Mouse (Mus musculus): ENCODE data around the gene BC048562. TPM values are rescaled to one million over a fixed set of nuclear protein-coding genes. Genes with fewer than 3 reads are reported as not detected.

BC048562 gene
- not detected for polyA plus RNA-seq (2014; fragmentation: Illumina TruSeq; extraction: RNeasy Lipid Tissue Mini Kit (QIAGEN cat#74804); ENCODE audit: low replicate concordance)

GRCm38 (mm10) chr9:108436182-108436581 is at the start of gene BC048562:
Gene BC048562 (plus strand): TSS chr9:108436482.

DNA sequence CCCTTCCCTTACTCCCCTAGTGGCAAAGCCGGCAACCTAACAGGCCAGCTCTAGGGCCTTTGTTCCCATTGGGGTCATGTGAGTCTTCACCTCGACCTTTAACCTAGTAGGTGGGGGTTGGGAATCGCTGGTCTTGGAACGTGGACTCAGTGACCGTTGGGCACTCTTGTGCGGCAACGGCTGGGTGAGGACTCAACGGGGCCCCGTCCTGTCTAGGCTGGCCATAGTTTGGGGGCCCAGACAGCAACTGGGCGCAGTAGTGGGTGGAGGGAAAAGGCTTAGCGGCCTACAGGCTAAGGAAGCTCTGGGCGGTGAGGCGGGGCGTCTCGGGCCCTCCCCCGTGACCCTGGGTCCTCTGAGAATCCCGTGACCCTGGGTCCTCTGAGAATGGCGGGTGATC is 43.6 kb upstream of the BC048562 start, which contains the start of gene 1700102P08Rik:
Gene 1700102P08Rik, plus strand, starts transcription at position 130 of the 400 bp plus-strand sequence.

GRCm38 (mm10) chr9:108428384-108428783 is 7.9 kb upstream of the BC048562 start, which contains the start of gene Ccdc36:
Gene Ccdc36 (minus strand): TSS chr9:108428484.

DNA sequence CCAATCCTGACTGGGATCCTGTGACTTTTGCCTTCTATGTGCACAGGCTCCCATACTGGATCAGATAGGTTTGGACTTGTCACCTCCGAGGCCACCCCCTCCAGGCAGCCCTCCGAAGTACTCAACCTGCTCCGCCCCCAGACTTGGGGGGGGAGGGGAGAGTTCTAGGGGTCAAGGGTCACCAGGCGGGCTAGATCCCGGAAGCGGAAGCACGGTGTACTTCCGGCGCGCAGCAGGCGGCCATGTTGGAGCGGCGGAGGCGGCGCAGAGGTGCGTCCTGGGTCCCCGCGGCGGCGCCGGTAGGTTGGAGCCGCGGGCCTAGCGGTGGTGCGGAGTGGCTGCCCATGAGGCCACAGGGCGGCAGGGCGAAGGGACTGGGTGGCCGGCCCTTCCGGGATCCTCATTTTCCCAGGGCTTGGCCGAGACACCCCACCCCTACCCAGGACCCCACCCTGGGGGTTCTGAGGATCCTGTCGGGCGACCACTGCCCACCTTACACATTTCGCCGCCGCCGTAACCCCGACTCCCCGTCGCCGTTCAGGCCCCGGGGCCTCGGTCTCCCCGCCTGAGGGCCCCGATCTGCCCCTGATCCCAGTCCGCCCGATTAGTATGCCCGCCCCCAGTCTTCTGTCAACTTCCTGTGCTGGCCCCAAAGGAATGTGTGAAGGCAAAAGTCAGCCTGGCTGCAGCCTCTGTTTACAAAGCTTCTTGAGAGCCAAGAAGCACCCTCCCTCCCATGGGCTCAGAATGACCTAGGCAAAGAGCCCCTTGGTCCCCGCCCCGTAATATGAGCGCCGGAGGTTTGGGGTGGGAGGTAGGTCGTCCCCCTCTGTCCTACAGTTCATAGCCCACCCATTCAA is 24.3 kb downstream of the BC048562 start, which contains the start of gene Ccdc71:
Gene Ccdc71, plus strand, starts transcription at position 209 of the 860 bp plus-strand sequence.

DNA sequence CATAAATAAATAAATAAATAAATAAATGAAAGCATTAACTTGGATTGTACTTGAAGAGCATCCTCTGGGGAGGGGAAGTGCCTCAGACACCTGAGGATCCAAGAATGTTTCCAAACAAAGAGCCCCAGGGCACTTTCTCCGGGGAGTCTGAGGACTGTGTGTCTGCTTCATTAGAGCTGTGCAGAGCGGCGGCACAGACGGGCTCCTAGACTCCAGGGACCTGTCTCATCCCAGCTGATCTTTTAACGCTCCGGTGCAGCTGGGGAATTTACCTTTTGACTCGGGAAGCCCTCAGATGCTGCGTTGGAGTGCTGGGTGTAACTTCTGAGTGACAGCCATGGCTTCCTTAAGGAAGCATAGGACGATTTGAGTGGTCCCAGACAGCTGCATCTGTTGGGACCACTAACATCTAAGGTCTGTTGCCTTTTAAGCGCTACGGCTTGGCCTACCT is 24.9 kb downstream of the BC048562 start, which contains the start of gene Klhdc8b:
Gene Klhdc8b, minus strand, starts transcription at position 401 of the 451 bp plus-strand sequence.

DNA sequence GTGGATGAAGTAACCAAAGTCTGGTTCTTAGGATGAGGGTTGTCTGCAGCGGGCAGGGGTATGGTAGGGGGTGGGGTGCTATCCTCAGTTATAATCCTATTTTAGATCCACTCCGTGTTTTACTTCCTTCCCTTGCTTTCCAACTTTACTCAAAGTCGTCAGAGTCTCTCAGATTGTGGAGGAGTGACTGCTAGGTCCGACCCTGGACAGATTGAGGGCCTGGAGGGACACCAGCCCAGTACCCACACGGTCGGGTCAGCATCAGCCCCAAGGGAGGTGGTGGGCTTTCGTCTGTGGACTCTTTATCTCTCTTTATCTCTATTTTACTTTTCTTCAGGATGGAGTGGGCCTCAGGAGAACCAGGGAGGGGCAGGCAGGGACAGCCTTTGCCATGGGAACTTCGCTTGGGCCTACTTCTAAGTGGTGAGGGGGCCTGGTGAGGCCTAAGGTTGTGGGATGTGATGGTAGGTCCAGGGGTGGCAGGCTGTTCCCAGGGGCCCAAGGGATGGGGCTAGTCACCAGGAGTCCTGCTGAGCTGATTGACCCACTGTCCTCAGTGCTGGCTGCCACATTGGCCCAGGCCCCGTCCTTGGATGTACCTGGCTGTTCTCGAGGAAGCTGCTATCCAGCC is 43.6 kb downstream of the BC048562 start, which contains the start of gene Lamb2:
Gene Lamb2, plus strand, starts transcription at position 16 of the 631 bp plus-strand sequence.

DNA sequence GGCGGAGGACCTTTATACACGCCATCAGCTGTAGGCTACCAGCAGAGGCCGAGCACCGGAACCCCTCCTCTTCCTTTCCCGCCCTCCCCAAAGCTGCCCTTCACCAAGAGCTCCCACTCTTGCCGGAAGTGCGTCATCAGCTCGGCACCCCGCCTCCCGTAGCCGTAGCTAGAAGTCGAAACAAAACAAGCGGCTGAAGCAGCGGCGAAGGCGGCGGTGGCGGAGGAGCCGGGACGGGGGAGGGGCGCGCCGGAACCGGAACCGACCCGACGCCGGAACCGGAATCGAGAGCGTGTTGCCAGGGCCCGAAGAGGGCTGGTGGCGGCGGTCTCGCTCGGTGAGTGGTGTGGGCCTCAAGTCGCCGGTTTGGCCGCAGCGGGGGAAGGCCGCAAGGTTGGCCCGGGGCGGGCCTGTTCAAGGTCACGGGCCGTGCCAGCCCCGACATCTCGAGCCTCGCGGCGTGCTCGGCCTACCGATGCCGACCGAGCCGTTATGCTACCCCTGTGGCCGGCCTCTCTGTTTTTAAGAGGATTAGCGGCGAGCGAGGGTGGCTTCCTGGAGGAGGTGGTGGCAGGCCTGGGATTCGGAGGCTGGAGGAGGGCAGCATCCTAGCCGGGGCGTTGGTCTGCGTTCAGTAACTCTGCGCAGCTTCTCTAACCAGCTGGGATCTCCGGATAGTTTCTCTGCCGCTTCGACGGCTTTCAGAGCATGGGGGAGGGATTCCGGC is 54.4 kb downstream of the BC048562 start, which contains the start of gene Usp19:
Gene Usp19, plus strand, starts transcription at position 44 of the 727 bp plus-strand sequence.

Other genes starting within 250 kb of the BC048562 start
- 0.19 TPM for gene Bsn, start 246.1 kb upstream of the BC048562 start, polyA plus RNA-seq (2014; fragmentation: Illumina TruSeq; extraction: RNeasy Lipid Tissue Mini Kit (QIAGEN cat#74804); ENCODE audit: low replicate concordance)
- 31.6 TPM for gene Dag1, start 172.5 kb upstream of the BC048562 start, polyA plus RNA-seq (2014; fragmentation: Illumina TruSeq; extraction: RNeasy Lipid Tissue Mini Kit (QIAGEN cat#74804); ENCODE audit: low replicate concordance)
- gene Nicn1, start 146.1 kb upstream of the BC048562 start, polyA plus RNA-seq (2014; fragmentation: Illumina TruSeq; extraction: RNeasy Lipid Tissue Mini Kit (QIAGEN cat#74804); ENCODE audit: low replicate concordance), result 4.0 TPM
- gene Amt, start 139.6 kb upstream of the BC048562 start, polyA plus RNA-seq (2014; fragmentation: Illumina TruSeq; extraction: RNeasy Lipid Tissue Mini Kit (QIAGEN cat#74804); ENCODE audit: low replicate concordance), result 0.45 TPM
- 419 TPM for gene Rhoa, start 130.4 kb upstream of the BC048562 start, polyA plus RNA-seq (2014; fragmentation: Illumina TruSeq; extraction: RNeasy Lipid Tissue Mini Kit (QIAGEN cat#74804); ENCODE audit: low replicate concordance)
- gene Tcta, start 130.3 kb upstream of the BC048562 start, polyA plus RNA-seq (2014; fragmentation: Illumina TruSeq; extraction: RNeasy Lipid Tissue Mini Kit (QIAGEN cat#74804); ENCODE audit: low replicate concordance), result 11.5 TPM
- 13.5 TPM for gene Gpx1, start 97.6 kb upstream of the BC048562 start, polyA plus RNA-seq (2014; fragmentation: Illumina TruSeq; extraction: RNeasy Lipid Tissue Mini Kit (QIAGEN cat#74804); ENCODE audit: low replicate concordance)
- 45.5 TPM for gene Usp4, start 88.6 kb upstream of the BC048562 start, polyA plus RNA-seq (2014; fragmentation: Illumina TruSeq; extraction: RNeasy Lipid Tissue Mini Kit (QIAGEN cat#74804); ENCODE audit: low replicate concordance)
- 1.4 TPM for gene 1700102P08Rik, start 43.7 kb upstream of the BC048562 start, polyA plus RNA-seq (2014; fragmentation: Illumina TruSeq; extraction: RNeasy Lipid Tissue Mini Kit (QIAGEN cat#74804); ENCODE audit: low replicate concordance)
- not detected for gene Ccdc36, start 8.0 kb upstream of the BC048562 start, polyA plus RNA-seq (2014; fragmentation: Illumina TruSeq; extraction: RNeasy Lipid Tissue Mini Kit (QIAGEN cat#74804); ENCODE audit: low replicate concordance)
- 2.2 TPM for gene Ccdc71, start 24.0 kb downstream of the BC048562 start, polyA plus RNA-seq (2014; fragmentation: Illumina TruSeq; extraction: RNeasy Lipid Tissue Mini Kit (QIAGEN cat#74804); ENCODE audit: low replicate concordance)
- gene Klhdc8b, start 25.1 kb downstream of the BC048562 start, polyA plus RNA-seq (2014; fragmentation: Illumina TruSeq; extraction: RNeasy Lipid Tissue Mini Kit (QIAGEN cat#74804); ENCODE audit: low replicate concordance), result not detected
- gene Lamb2, start 43.3 kb downstream of the BC048562 start, polyA plus RNA-seq (2014; fragmentation: Illumina TruSeq; extraction: RNeasy Lipid Tissue Mini Kit (QIAGEN cat#74804); ENCODE audit: low replicate concordance), result 0.67 TPM
- gene Usp19, start 54.1 kb downstream of the BC048562 start, polyA plus RNA-seq (2014; fragmentation: Illumina TruSeq; extraction: RNeasy Lipid Tissue Mini Kit (QIAGEN cat#74804); ENCODE audit: low replicate concordance), result 4.3 TPM
- gene Qars, start 71.2 kb downstream of the BC048562 start, polyA plus RNA-seq (2014; fragmentation: Illumina TruSeq; extraction: RNeasy Lipid Tissue Mini Kit (QIAGEN cat#74804); ENCODE audit: low replicate concordance), result 84.5 TPM
- 34.9 TPM for gene Qrich1, start 80.3 kb downstream of the BC048562 start, polyA plus RNA-seq (2014; fragmentation: Illumina TruSeq; extraction: RNeasy Lipid Tissue Mini Kit (QIAGEN cat#74804); ENCODE audit: low replicate concordance)
- 13.3 TPM for gene Impdh2, start 123.8 kb downstream of the BC048562 start, polyA plus RNA-seq (2014; fragmentation: Illumina TruSeq; extraction: RNeasy Lipid Tissue Mini Kit (QIAGEN cat#74804); ENCODE audit: low replicate concordance)
- 2.7 TPM for gene Ndufaf3, start 131.0 kb downstream of the BC048562 start, polyA plus RNA-seq (2014; fragmentation: Illumina TruSeq; extraction: RNeasy Lipid Tissue Mini Kit (QIAGEN cat#74804); ENCODE audit: low replicate concordance)
- 2.3 TPM for gene Dalrd3, start 133.4 kb downstream of the BC048562 start, polyA plus RNA-seq (2014; fragmentation: Illumina TruSeq; extraction: RNeasy Lipid Tissue Mini Kit (QIAGEN cat#74804); ENCODE audit: low replicate concordance)
- gene Wdr6, start 142.3 kb downstream of the BC048562 start, polyA plus RNA-seq (2014; fragmentation: Illumina TruSeq; extraction: RNeasy Lipid Tissue Mini Kit (QIAGEN cat#74804); ENCODE audit: low replicate concordance), result 0.67 TPM
- gene P4htm, start 161.2 kb downstream of the BC048562 start, polyA plus RNA-seq (2014; fragmentation: Illumina TruSeq; extraction: RNeasy Lipid Tissue Mini Kit (QIAGEN cat#74804); ENCODE audit: low replicate concordance), result not detected
- gene Arih2, start 212.9 kb downstream of the BC048562 start, polyA plus RNA-seq (2014; fragmentation: Illumina TruSeq; extraction: RNeasy Lipid Tissue Mini Kit (QIAGEN cat#74804); ENCODE audit: low replicate concordance), result 36.2 TPM
- 83.1 TPM for gene Slc25a20, start 225.6 kb downstream of the BC048562 start, polyA plus RNA-seq (2014; fragmentation: Illumina TruSeq; extraction: RNeasy Lipid Tissue Mini Kit (QIAGEN cat#74804); ENCODE audit: low replicate concordance)

Data from small intestine, adult 10 weeks (tissue).